Mouse (Mus musculus) E14TG2a.4 (cell line): ENCODE measurements around the gene Trip6.

ENCODE experiments used
- H3K27me3 ChIP-seq: 2 replicates; pipeline ENCODE4 v1.6.1; 2014; ENCODE audit warnings: low read length, control low read depth; ENCODE audit not compliant: insufficient read depth
- H3K36me3 ChIP-seq: 2 replicates; pipeline ENCODE4 v1.6.1; 2014; ENCODE audit warnings: low read length, control low read depth; ENCODE audit not compliant: insufficient read depth
- H3K4me1 ChIP-seq: replicated peaks from 2 replicates; pipeline ENCODE4 v1.6.1; 2014; ENCODE audit warnings: low read depth, low read length, control low read depth
- H3K4me3 ChIP-seq: replicated peaks from 2 replicates; pipeline ENCODE4 v1.5.1; 2014; ENCODE audit warnings: mild to moderate bottlenecking, low read length
- H3K9me3 ChIP-seq: 2 replicates; pipeline ENCODE4 v1.6.1; 2014; ENCODE audit warnings: low read length, control low read depth
- CTCF ChIP-seq: conservative IDR thresholded peaks from 2 replicates; pipeline ENCODE4 v1.5.1; 2014; ENCODE audit warnings: low read length
- NANOG ChIP-seq: IDR thresholded peaks from 2 replicates; pipeline ENCODE4 v1.6.1; 2014; ENCODE audit warnings: borderline replicate concordance, low read length, mixed read lengths
- POU5F1 ChIP-seq: IDR thresholded peaks from 2 replicates; pipeline ENCODE4 v1.6.1; 2014; ENCODE audit warnings: low read length, borderline replicate concordance

Gene Trip6

GRCm38 (mm10) chr5:137340222-137340621, 26.0 kb upstream of the Trip6 start:
- Histone ChIP-seq H3K4me3 (peak overlapping the region; percentile 71), H3K36me3 (no peaks in the 10 kb centered on the region), H3K27me3 (no peaks in the 10 kb centered on the region), H3K4me1 (peaks cover 68% of the 10 kb centered on the region), H3K9me3 (no peaks in the 10 kb centered on the region)
- no peak for TF ChIP-seq CTCF
- TF ChIP-seq NANOG, result no peak
- TF ChIP-seq POU5F1, result no peak

GRCm38 (mm10) chr5:137339290-137339979, 25.2 kb upstream of the Trip6 start:
- TF ChIP-seq CTCF, result no peak
- TF ChIP-seq NANOG, result peak; percentile 19; the same call in 1 of the 2 replicates
- TF ChIP-seq POU5F1, result no peak
- H3K4me1 ChIP-seq, result peaks cover 70% of the 10 kb centered on the region
- H3K36me3 ChIP-seq, result no peaks in the 10 kb centered on the region
- peak overlapping the region; percentile 71 for H3K4me3 ChIP-seq
- no peaks in the 10 kb centered on the region for H3K9me3 ChIP-seq
- H3K27me3 ChIP-seq, result no peaks in the 10 kb centered on the region

- Histone ChIP-seq H3K9me3 (no peaks in the 10 kb centered on the region), H3K27me3 (no peaks in the 10 kb centered on the region), H3K4me1 (peaks cover 72% of the 10 kb centered on the region), H3K4me3 (peak overlapping the region; percentile 71), H3K36me3 (no peaks in the 10 kb centered on the region)
- no peak for TF ChIP-seq NANOG
- TF ChIP-seq POU5F1, result no peak
- no peak for TF ChIP-seq CTCF
Observed at GRCm38 (mm10) chr5:137338663-137339289, 24.6 kb upstream of the Trip6 start.

GRCm38 (mm10) chr5:137338256-137338655, 24.1 kb upstream of the Trip6 start:
- Histone ChIP-seq H3K4me3 (peak overlapping the region; percentile 71), H3K4me1 (peaks cover 69% of the 10 kb centered on the region), H3K36me3 (no peaks in the 10 kb centered on the region), H3K27me3 (no peaks in the 10 kb centered on the region), H3K9me3 (no peaks in the 10 kb centered on the region)
- TF ChIP-seq CTCF (no peak), POU5F1 (no peak), NANOG (no peak)

GRCm38 (mm10) chr5:137337190-137337589, 23.0 kb upstream of the Trip6 start:
- Histone ChIP-seq H3K4me3 (peak overlapping the region; percentile 71), H3K4me1 (peaks cover 80% of the 10 kb centered on the region), H3K9me3 (no peaks in the 10 kb centered on the region), H3K27me3 (no peaks in the 10 kb centered on the region), H3K36me3 (no peaks in the 10 kb centered on the region)
- TF ChIP-seq CTCF (no peak), NANOG (peak; percentile 59; the same call in 1 of the 2 replicates), POU5F1 (no peak)

- no peaks in the 10 kb centered on the region for H3K27me3 ChIP-seq
- peak overlapping the region; percentile 94; the same call in 1 of the 2 replicates for H3K4me3 ChIP-seq
- peaks cover 7% of the 10 kb centered on the region for H3K36me3 ChIP-seq
- peaks cover 66% of the 10 kb centered on the region for H3K4me1 ChIP-seq
- no peaks in the 10 kb centered on the region for H3K9me3 ChIP-seq
- no peak for TF ChIP-seq NANOG
- TF ChIP-seq POU5F1, result no peak
- no peak for TF ChIP-seq CTCF
Observed at GRCm38 (mm10) chr5:137335066-137335465, 20.9 kb upstream of the Trip6 start.

GRCm38 (mm10) chr5:137334317-137334716, 20.1 kb upstream of the Trip6 start:
- Histone ChIP-seq H3K4me3 (peak overlapping the region; percentile 94), H3K4me1 (peaks cover 58% of the 10 kb centered on the region), H3K36me3 (peaks cover 7% of the 10 kb centered on the region), H3K27me3 (no peaks in the 10 kb centered on the region), H3K9me3 (no peaks in the 10 kb centered on the region)
- TF ChIP-seq CTCF (no peak), POU5F1 (no peak), NANOG (no peak)

- Histone ChIP-seq H3K9me3 (no peaks in the 10 kb centered on the region), H3K27me3 (no peaks in the 10 kb centered on the region), H3K36me3 (peaks cover 8% of the 10 kb centered on the region), H3K4me1 (peaks cover 52% of the 10 kb centered on the region), H3K4me3 (peak within 1 kb of the TSS; percentile 94)
- no peak for TF ChIP-seq POU5F1
- peak; percentile 63 for TF ChIP-seq CTCF
Observed at GRCm38 (mm10) chr5:137333512-137334174, 19.4 kb upstream of the Trip6 start, which contains the start of gene Slc12a9. Slc12a9 (minus strand) TSS chr5:137333597.
